Mouse (Mus musculus): ENCODE measurements at regions not wholly inside any gene's neighbourhood (a gene's known extent, or its start where the extent isn't known, plus 50 kb on each side); places are given as distances from the start of the nearest gene placed in this dataset.
A peak's percentile ranks its signal among the peaks of the same experiment; 100 is the strongest.

DNA sequence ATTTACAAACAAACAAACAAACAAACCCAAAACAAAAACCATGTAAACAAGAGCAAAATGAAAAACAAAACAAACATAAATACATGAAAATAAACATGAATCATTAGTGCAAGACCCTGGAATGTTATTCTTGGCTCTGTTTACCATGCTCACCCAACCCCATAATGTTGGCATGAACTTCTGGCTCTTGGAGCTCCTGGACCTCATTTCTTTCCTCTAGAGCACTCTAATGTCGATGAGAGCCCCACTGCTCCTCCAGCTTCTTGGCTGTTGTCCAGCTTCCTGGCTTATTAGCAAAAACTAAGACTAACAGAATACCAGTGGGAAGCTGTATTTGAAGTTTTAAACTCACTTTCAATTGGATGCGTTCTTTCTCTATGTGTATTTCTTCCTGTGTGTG lies 81.3 kb upstream of the Gm21830 start:
- peak; percentile 84 for DNase-seq (ENCODE audit: low read depth)
- TF ChIP-seq CTCF (IDR thresholded peaks at IDR 0.05; ENCODE audit: borderline replicate concordance, extremely low read depth, insufficient read depth, insufficient read length): no peak
- TF ChIP-seq POLR2A (IDR thresholded peaks at IDR 0.05; ENCODE audit: borderline replicate concordance, extremely low read depth, insufficient read depth, insufficient read length, poor library complexity, severe bottlenecking): no peak

DNA sequence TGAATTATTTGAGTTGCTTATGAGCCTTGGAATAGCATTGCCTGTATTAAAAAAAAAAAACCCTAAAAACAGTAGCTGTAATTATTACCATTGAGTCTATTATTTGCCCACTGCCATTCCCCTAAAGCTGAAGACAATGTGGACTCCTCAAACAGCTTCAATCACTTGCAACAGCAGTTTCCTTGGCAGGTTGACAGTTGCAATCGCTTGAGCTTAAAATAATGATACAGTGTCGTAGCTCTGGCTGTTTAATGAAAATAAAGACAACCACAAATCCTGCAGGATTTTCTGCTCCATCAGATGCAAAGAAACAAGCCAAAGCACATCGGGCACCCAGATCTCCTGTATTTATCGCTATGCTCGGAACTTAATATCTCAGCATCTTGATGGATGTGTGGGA lies 68.8 kb upstream of the Gm21830 start:
- TF ChIP-seq POLR2A (IDR thresholded peaks at IDR 0.05; ENCODE audit: borderline replicate concordance, extremely low read depth, insufficient read depth, insufficient read length, poor library complexity, severe bottlenecking) (no peak), CTCF (IDR thresholded peaks at IDR 0.05; ENCODE audit: borderline replicate concordance, extremely low read depth, insufficient read depth, insufficient read length) (no peak)
- DNase-seq (ENCODE audit: low read depth): peak; percentile 77
